Comparison of ENCODE assay signal across 8 mouse cellular contexts in the genomic region with DNA sequence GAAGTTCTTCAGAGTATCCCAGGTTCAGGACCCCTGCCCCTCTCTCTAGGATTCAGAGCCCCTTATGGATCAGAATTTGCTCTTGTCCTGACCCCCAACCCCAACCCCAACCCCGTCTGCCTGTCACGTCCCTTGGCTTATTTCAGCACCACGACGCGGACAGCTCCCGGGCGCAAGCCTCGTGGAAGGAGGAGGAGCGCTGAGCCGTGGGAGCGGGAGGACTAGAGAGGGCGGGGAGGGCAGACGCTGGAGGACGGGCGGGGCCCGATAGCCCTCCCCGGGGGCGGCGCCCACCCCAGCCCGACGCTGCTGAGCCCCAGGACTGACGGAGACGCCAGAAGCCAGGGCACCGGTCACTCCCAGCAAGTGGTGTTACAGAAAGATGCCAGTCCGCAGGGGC. TPM values are rescaled to one million over a fixed set of nuclear protein-coding genes. Genes with fewer than 3 reads are reported as not detected.
DNase-seq lines count a peak whose midpoint lies in the region; ATAC-seq and TF ChIP-seq lines count a peak whose summit lies in the region.

A gene (plus strand): TSS at position 304 of the 400 bp plus-strand sequence.

- H3K36me3 ChIP-seq in C2C12 (ENCODE audit: control insufficient read depth, insufficient read depth), result no peaks in the 10 kb centered on the region
- no peaks in the 10 kb centered on the region for H3K36me3 ChIP-seq in intestine, embryonic 14.5 days (ENCODE audit: control insufficient read depth, insufficient read depth, low read length)
- no peaks in the 10 kb centered on the region for H3K36me3 ChIP-seq in liver, embryonic 16.5 days (ENCODE audit: control insufficient read depth, insufficient read depth)
- H3K36me3 ChIP-seq in neural tube, embryonic 12.5 days, result no peaks in the 10 kb centered on the region

- no peaks in the 10 kb centered on the region for H3K9me3 ChIP-seq in intestine, embryonic 14.5 days (ENCODE audit: control insufficient read depth, low read length)
- H3K9me3 ChIP-seq in liver, embryonic 16.5 days (replicated peaks; ENCODE audit: control insufficient read depth, low read length), result no peaks in the 10 kb centered on the region
- H3K9me3 ChIP-seq in neural tube, embryonic 12.5 days, result no peaks in the 10 kb centered on the region

- DNase-seq in adrenal gland, postnatal 4 days (ENCODE audit: low spot score in 2 of 2), result peak; percentile 63 to 66
- peak; percentile 74 for DNase-seq in gastrocnemius, postnatal 14 days
- peak; percentile 95 for DNase-seq in intestine, embryonic 14.5 days (ENCODE audit: low spot score)
- peak; percentile 74 for DNase-seq in thymus, postnatal 25 days
- DNase-seq in layer of hippocampus, adult 9-10 months (ENCODE audit: low spot score), result no peak

- H3ac ChIP-seq in C2C12 (ENCODE audit: control insufficient read depth, insufficient read length, low read depth), result peak within 1 kb of the TSS; percentile 50

- 0 out of 2 replicates have a peak, but pooled peaks have one; percentile 44 for ATAC-seq in intestine, embryonic 14.5 days (replicated peaks; ENCODE audit: low FRiP score, low TSS enrichment, low read depth)
- peak; percentile 48; the same call in 1 of the 2 replicates for ATAC-seq in liver, embryonic 16.5 days (ENCODE audit: low read depth)
- no peak for ATAC-seq in neural tube, embryonic 12.5 days (ENCODE audit: low FRiP score, low read depth)

- no peak within 1 kb of the TSS for H3K4me3 ChIP-seq in C2C12 (ENCODE audit: insufficient read depth, poor library complexity, severe bottlenecking)
- peak within 1 kb of the TSS; percentile 23 for H3K4me3 ChIP-seq in intestine, embryonic 14.5 days (ENCODE audit: low read depth, low read length)
- no peak within 1 kb of the TSS for H3K4me3 ChIP-seq in liver, embryonic 16.5 days (ENCODE audit: low read depth, low read length)
- peak within 1 kb of the TSS; percentile 11; the same call in 1 of the 2 replicates for H3K4me3 ChIP-seq in neural tube, embryonic 12.5 days

- peaks cover 52% of the 10 kb centered on the region for H3K27me3 ChIP-seq in C2C12 (ENCODE audit: control insufficient read depth, insufficient read depth, insufficient read length)
- 0 out of 2 replicates have a peak, but pooled peaks cover 3% of the 10 kb centered on the region for H3K27me3 ChIP-seq in intestine, embryonic 14.5 days (replicated peaks; ENCODE audit: control insufficient read depth, insufficient read depth, low read length)
- H3K27me3 ChIP-seq in liver, embryonic 16.5 days (ENCODE audit: control insufficient read depth, insufficient read depth, low read depth, low read length), result peaks cover 61% of the 10 kb centered on the region
- peaks cover 9% of the 10 kb centered on the region; the same call in 1 of the 2 replicates for H3K27me3 ChIP-seq in neural tube, embryonic 12.5 days (replicated peaks)

- TF ChIP-seq CTCF in C2C12 (IDR thresholded peaks at IDR 0.05; ENCODE audit: control insufficient read depth, insufficient read depth, insufficient read length), result no peak

- H3K79me2 ChIP-seq in C2C12 (ENCODE audit: control insufficient read depth, insufficient read depth), result no peaks in the 10 kb centered on the region

- no peaks in the 10 kb centered on the region; the same call in 1 of the 2 replicates for H3K4me1 ChIP-seq in intestine, embryonic 14.5 days (replicated peaks; ENCODE audit: control insufficient read depth, insufficient read depth, low read length)
- no peaks in the 10 kb centered on the region for H3K4me1 ChIP-seq in liver, embryonic 16.5 days (ENCODE audit: control insufficient read depth, low read depth, low read length)
- peaks cover 14% of the 10 kb centered on the region for H3K4me1 ChIP-seq in neural tube, embryonic 12.5 days

- no peaks in the 10 kb centered on the region for H3K79me3 ChIP-seq in C2C12 (ENCODE audit: low read depth)

- 1% methylated on average over 25 of the region's 25 CpGs for WGBS in intestine, embryonic 14.5 days
- WGBS in liver, embryonic 16.5 days (ENCODE audit: insufficient replicate concordance), result 2% methylated on average over 22 of the region's 25 CpGs
- under 1% methylated on average over 25 of the region's 25 CpGs for WGBS in neural tube, embryonic 12.5 days

- H3K4me2 ChIP-seq in intestine, embryonic 14.5 days (ENCODE audit: low read length), result peak within 1 kb of the TSS; percentile 53
- H3K4me2 ChIP-seq in liver, embryonic 16.5 days (ENCODE audit: low read depth, low read length), result peak within 1 kb of the TSS; percentile 38; the same call in 1 of the 2 replicates
- H3K4me2 ChIP-seq in neural tube, embryonic 12.5 days (replicated peaks), result peak within 1 kb of the TSS; percentile 49

- no peak within 1 kb of the TSS for H3K27ac ChIP-seq in intestine, embryonic 14.5 days (ENCODE audit: low read depth)
- H3K27ac ChIP-seq in liver, embryonic 16.5 days (ENCODE audit: low read length), result no peak within 1 kb of the TSS
- H3K27ac ChIP-seq in neural tube, embryonic 12.5 days, result no peak within 1 kb of the TSS

- no peak within 1 kb of the TSS for H3K9ac ChIP-seq in intestine, embryonic 14.5 days (ENCODE audit: low read length)
- no peak within 1 kb of the TSS for H3K9ac ChIP-seq in liver, embryonic 16.5 days (ENCODE audit: low read depth, low read length)
- H3K9ac ChIP-seq in neural tube, embryonic 12.5 days, result no peak within 1 kb of the TSS; the same call in 1 of the 2 replicates

- intact Hi-C loops in gastrocnemius, postnatal 14 days (cut with DNase I; ENCODE audit: low total_unique reads), result no loop called here

TF ChIP-seq in C2C12, 6 proteins besides CTCF, POLR2A, EP300 and RAD21:
- TF ChIP-seq MYOG (IDR thresholded peaks at IDR 0.05; ENCODE audit: control insufficient read depth, extremely low read depth, insufficient read length) (no peak), USF1 (IDR thresholded peaks at IDR 0.05; ENCODE audit: low read depth) (no peak), MAX (IDR thresholded peaks at IDR 0.05) (peak; percentile 84), MYOD1 (IDR thresholded peaks at IDR 0.05; ENCODE audit: control insufficient read depth, insufficient read length, low read depth) (no peak), FOSL1 (IDR thresholded peaks at IDR 0.05; ENCODE audit: insufficient read depth, low read length, poor library complexity, severe bottlenecking) (no peak), CEBPB (IDR thresholded peaks at IDR 0.05; ENCODE audit: low read depth) (no peak)

RNA-seq across cellular contexts. Expression of the gene that starts here (rescaled TPM):
- not detected for polyA plus RNA-seq in C2C12 (2012; fragmentation: generic; extraction: Trizol)
- under 1 TPM; 0.31 to 0.92 TPM for total RNA-seq in adrenal gland, postnatal 4 days (2021)
- not detected for total RNA-seq in gastrocnemius, postnatal 14 days (2021)
- 0.99 and 1.3 TPM in 2 replicates for polyA plus RNA-seq in intestine, embryonic 14.5 days (2014; fragmentation: Nextera tagmentation; extraction: Ambion mirVana)
- polyA plus RNA-seq in liver, embryonic 16.5 days (2015; fragmentation: Nextera tagmentation; extraction: Ambion mirVana), result 0.05 and 0.08 TPM in 2 replicates
- 5.3 and 7.7 TPM in 2 replicates for polyA plus RNA-seq in neural tube, embryonic 12.5 days (2016; fragmentation: Nextera tagmentation; extraction: Ambion mirVana)

Comparison
In these comparisons a context has a peak if more than half of its experiments do, and no peak if none do; other contexts are left out.
1. Peak in DNase-seq in adrenal gland, postnatal 4 days; RNA of the gene not detected or under 1 TPM.
2. Peak in DNase-seq in gastrocnemius, postnatal 14 days; RNA of the gene not detected or under 1 TPM.
3. Peak in ATAC-seq and H3K4me2 ChIP-seq in liver, embryonic 16.5 days; RNA of the gene not detected or under 1 TPM.
4. H3K4me3 ChIP-seq: peak in intestine, embryonic 14.5 days (single experiment) and neural tube, embryonic 12.5 days (single experiment); none in C2C12 (single experiment) and liver, embryonic 16.5 days (single experiment).
5. Peak in every context shown above with its lines, with median percentiles within 50 percentile points of each other: H3K4me2 ChIP-seq.